Mouse (Mus musculus) liver, embryonic 16.5 days (tissue): ENCODE data around the gene Cby1. TPM values are rescaled to one million over a fixed set of nuclear protein-coding genes. Genes with fewer than 3 reads are reported as not detected.
"Not testable (repeated sequence)": the region's sequence is repeated elsewhere in the genome, so short reads cannot be mapped to it uniquely, and the experiment has no call there.

Experiments
- ATAC-seq: fragments of 200-750 bp; cut with Nextera tagmentation; 2 replicates; pipeline ENCODE4 v1.8.0; 2017; ENCODE audit warnings: low read depth, mild to moderate bottlenecking, moderate number of reproducible peaks, moderate library complexity
- H3K27ac ChIP-seq: fragments of 300-500 bp; sonication (generic); 2 replicates; pipeline ENCODE4 v1.5.1; 2014; ENCODE audit warnings: mild to moderate bottlenecking, low read length
- H3K27me3 ChIP-seq: fragments of 300-500 bp; sonication (generic); 2 replicates; pipeline ENCODE4 v1.6.1; 2014; ENCODE audit warnings: low read depth, low read length, mixed read lengths; ENCODE audit not compliant: control insufficient read depth, insufficient read depth
- H3K36me3 ChIP-seq: fragments of 300-500 bp; sonication (generic); 2 replicates; pipeline ENCODE4 v1.6.1; 2014; ENCODE audit warnings: mild to moderate bottlenecking; ENCODE audit not compliant: control insufficient read depth, insufficient read depth
- H3K4me1 ChIP-seq: fragments of 300-500 bp; sonication (generic); 2 replicates; pipeline ENCODE4 v1.6.1; 2014; ENCODE audit warnings: low read depth, low read length, mixed read lengths; ENCODE audit not compliant: control insufficient read depth
- H3K4me2 ChIP-seq: fragments of 300-500 bp; sonication (generic); 2 replicates; pipeline ENCODE4 v1.6.1; 2014; ENCODE audit warnings: low read depth, low read length, mixed read lengths
- H3K4me3 ChIP-seq: fragments of 300-500 bp; sonication (generic); 2 replicates; pipeline ENCODE4 v1.5.1; 2014; ENCODE audit warnings: low read depth, mild to moderate bottlenecking, low read length
- H3K9ac ChIP-seq: fragments of 300-500 bp; sonication (generic); 2 replicates; pipeline ENCODE4 v1.6.1; 2014; ENCODE audit warnings: low read depth, low read length
- H3K9me3 ChIP-seq: fragments of 300-500 bp; sonication (generic); replicated peaks from 2 replicates; pipeline ENCODE4 v1.6.1; 2016; ENCODE audit warnings: low read length; ENCODE audit not compliant: control insufficient read depth
- WGBS: fragments of 180-500 bp; shearing (Covaris S2); extraction: QIAGEN DNeasy Blood & Tissue Kit; methylation state at CpG from one replicate; pipeline ENCODE4 v1.1.7; 2014; ENCODE audit not compliant: insufficient replicate concordance; 5-methylcytosine and 5-hydroxymethylcytosine counted together
- polyA plus RNA-seq: library from polyadenylated mRNA; unstranded; fragments of >200 nt; fragmentation: Nextera tagmentation; extraction: Ambion mirVana; gene quantifications from 2 replicates; pipeline ENCODE4 v1.2.1, GENCODE M21; 2015

The Cby1 gene
- polyA plus RNA-seq, 1 experiment from 2014 or later: 10.2 TPM

DNA sequence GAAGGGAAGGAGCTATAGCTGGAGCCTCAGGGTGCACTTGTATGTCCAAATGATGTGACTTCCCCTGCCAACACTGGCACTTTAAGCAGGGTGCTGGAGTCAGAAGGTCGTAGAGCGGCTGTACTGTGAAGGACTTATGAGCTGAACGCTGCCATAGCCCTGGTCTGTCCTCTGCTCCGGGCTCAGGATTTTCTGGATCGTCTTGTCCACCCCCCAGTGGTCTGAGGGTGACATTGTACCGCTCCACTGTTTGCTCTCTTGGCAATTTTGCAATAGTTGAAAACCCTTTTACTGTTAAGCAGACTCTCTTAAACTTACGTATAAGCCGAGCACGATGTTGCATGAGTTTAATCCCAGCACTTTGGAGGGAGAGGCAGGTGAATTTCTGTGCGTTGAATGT is 10.2 kb downstream of the Cby1 start:
- 0 out of 2 replicates have a peak overlapping the region, but pooled peaks have one; percentile 12 for H3K27ac ChIP-seq
- ATAC-seq: no peak
- H3K9ac ChIP-seq: no peak overlapping the region
- no peaks in the 10 kb centered on the region for H3K9me3 ChIP-seq
- peaks cover 10% of the 10 kb centered on the region for H3K36me3 ChIP-seq
- no peak overlapping the region for H3K4me2 ChIP-seq
- 68% methylated on average over 10 of the region's 10 CpGs for WGBS
- no peaks in the 10 kb centered on the region for H3K27me3 ChIP-seq
- H3K4me3 ChIP-seq: no peak overlapping the region
- peaks cover 13% of the 10 kb centered on the region for H3K4me1 ChIP-seq

DNA sequence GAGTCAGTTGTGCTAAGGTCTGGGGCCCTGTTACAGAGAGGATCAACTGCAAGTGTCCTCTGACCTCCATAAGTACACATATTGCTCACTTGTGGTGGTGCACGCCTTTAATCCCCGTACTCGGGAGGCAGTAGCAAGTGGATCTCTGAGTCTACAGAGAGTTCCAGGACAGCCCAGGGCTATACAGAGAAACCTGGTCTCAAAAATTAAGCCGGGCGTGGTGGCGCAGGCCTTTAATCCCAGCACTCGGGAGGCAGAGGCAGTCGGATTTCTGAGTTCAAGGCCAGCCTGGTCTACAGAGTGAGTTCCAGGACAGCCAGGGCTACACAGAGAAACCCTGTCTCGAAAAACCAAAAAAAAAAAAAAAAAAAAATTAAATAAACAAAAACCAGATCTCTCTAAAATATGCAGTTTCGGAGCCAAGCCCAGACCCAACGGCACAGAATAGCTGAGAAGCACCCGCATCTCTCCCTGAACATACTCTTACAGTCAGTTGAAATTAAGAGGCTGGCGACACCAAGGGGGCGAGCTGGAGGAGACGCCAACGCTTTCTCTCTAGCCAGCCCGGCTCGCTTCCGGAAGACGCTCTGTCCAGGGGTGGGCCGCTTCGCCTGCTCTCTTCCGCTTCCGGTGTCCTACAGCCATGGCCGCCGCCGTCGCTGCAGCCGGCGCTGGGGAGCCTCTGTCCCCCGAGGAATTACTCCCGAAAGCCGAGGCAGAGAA is 11.4 kb downstream of the Cby1 start, which contains the start of gene Tomm22:
Tomm22 (plus strand) TSS at position 613 of the 723 bp plus-strand sequence.
- WGBS: 14% methylated on average over 33 of the region's 33 CpGs
- peaks cover 22% of the 10 kb centered on the region for H3K36me3 ChIP-seq

DNA sequence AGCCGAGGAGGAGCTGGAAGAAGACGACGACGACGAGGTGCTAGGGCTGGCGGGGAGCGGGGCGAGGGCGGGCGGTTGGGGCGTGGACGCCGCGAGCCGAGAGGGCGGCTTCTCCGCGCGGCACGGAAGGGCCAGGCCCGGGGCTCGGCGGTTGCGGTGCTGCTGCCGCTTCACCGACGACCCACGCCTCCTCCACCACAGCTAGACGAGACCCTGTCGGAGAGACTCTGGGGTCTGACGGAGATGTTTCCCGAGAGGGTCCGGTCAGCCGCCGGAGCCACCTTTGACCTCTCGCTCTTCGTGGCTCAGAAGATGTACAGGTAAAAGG is 11.9 kb downstream of the Cby1 start:
- Histone ChIP-seq H3K27ac (peak overlapping the region; percentile 54), H3K36me3 (peaks cover 24% of the 10 kb centered on the region), H3K4me3 (peak overlapping the region; percentile 74), H3K27me3 (no peaks in the 10 kb centered on the region), H3K9ac (peak overlapping the region; percentile 79), H3K4me1 (peaks cover 13% of the 10 kb centered on the region), H3K9me3 (no peaks in the 10 kb centered on the region), H3K4me2 (peak overlapping the region; percentile 71)
- WGBS: under 1% methylated on average over 34 of the region's 37 CpGs
- peak; percentile 63 for ATAC-seq

More for the DNA sequence above, 11.4 kb downstream of the Cby1 start, which contains the start of gene Tomm22:
- Histone ChIP-seq H3K4me1 (peaks cover 13% of the 10 kb centered on the region), H3K27ac (peak within 1 kb of the TSS; percentile 54), H3K4me2 (peak within 1 kb of the TSS; percentile 71), H3K9me3 (no peaks in the 10 kb centered on the region), H3K9ac (peak within 1 kb of the TSS; percentile 79), H3K4me3 (peak within 1 kb of the TSS; percentile 74), H3K27me3 (no peaks in the 10 kb centered on the region)
- peak; percentile 98 for ATAC-seq

DNA sequence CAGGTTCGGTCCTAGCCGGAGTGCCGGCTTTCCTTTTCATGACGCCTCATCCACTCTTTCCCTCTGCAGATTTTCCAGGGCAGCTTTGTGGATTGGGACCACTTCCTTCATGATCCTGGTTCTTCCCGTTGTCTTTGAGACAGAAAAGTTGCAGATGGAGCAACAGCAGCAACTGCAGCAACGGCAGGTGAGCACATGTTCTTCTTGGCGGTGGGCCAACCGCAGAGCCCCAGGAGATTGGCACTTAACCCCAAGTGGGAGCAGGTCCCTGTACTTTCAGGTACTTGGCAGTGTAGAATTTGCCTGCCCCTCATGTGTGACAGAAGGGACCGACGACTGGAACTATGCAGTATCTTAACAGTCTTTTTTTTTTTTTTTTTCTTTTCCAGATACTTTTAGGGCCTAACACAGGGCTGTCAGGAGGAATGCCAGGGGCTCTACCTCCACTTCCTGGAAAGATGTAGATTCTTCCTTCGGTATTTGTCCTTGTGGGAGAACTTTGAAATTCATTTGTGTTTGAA is 12.9 kb downstream of the Cby1 start:
- H3K27ac ChIP-seq: not testable (repeated sequence)
- peak overlapping the region; percentile 18; the same call in 1 of the 2 replicates for H3K9ac ChIP-seq

DNA sequence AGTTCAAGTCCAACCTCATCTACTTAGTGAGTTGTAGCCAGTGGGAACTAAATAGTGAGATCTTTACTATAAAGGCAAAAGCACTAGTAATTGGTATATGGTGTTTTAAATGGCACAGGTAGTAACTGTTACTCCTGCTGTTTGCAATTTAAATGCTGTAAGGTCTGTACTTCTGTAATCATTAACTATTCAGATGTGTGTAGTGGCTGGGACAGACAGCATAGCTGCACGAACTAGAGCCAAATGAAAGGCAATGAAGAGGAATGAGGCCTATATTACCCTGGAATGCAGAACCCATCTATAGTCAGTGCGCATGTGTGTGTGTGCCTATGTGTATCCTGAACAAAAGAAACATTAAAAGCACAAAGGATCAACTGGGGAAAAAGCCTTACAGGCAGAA is 18.9 kb downstream of the Cby1 start:
- H3K4me2 ChIP-seq: no peak overlapping the region
- ATAC-seq: peak; percentile 34; the same call in 1 of the 2 replicates
- no peak overlapping the region; the same call in 1 of the 2 replicates for H3K9ac ChIP-seq
- H3K4me1 ChIP-seq: peaks cover 28% of the 10 kb centered on the region
- H3K27me3 ChIP-seq: no peaks in the 10 kb centered on the region
- H3K36me3 ChIP-seq: peaks cover 35% of the 10 kb centered on the region
- 76% methylated on average over 2 of the region's 2 CpGs for WGBS
- no peaks in the 10 kb centered on the region for H3K9me3 ChIP-seq
- no peak overlapping the region for H3K4me3 ChIP-seq
- H3K27ac ChIP-seq: no peak overlapping the region; the same call in 1 of the 2 replicates

More for the DNA sequence above, 12.9 kb downstream of the Cby1 start:
- peak overlapping the region; percentile 71 for H3K4me2 ChIP-seq
- WGBS: 73% methylated on average over 11 of the region's 11 CpGs
- peak overlapping the region; percentile 74 for H3K4me3 ChIP-seq
- peaks cover 33% of the 10 kb centered on the region for H3K36me3 ChIP-seq
- H3K4me1 ChIP-seq: peaks cover 13% of the 10 kb centered on the region
- ATAC-seq, H3K27me3 ChIP-seq, H3K9me3 ChIP-seq: not testable (repeated sequence)

DNA sequence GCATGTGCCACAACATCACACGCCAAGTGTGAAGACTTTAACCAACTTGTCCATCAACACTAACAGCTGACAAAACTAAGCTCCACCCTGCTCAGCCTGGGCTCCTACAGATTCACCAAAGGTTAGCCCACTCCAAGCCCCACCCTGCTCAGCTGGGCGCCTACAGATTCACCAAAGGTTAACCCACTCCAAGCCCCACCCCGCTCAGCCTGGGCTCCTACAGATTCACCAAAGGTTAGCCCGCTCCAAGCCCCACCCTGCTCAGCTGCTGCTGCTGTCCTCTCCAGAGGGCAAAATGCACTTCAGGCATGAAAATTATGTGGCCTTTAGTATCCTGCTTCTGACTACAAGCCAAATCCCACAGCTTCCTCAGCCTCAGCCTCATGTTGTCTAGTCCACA is 23.0 kb downstream of the Cby1 start:
- no peak overlapping the region for H3K9ac ChIP-seq
- 61% methylated on average over 4 of the region's 4 CpGs for WGBS
- H3K4me1 ChIP-seq: peaks cover 63% of the 10 kb centered on the region
- H3K9me3 ChIP-seq: no peaks in the 10 kb centered on the region
- peak overlapping the region; percentile 99 for H3K27ac ChIP-seq
- H3K4me2 ChIP-seq: 0 out of 2 replicates have a peak overlapping the region, but pooled peaks have one; percentile 89
- ATAC-seq: peak; percentile 55
- no peak overlapping the region for H3K4me3 ChIP-seq
- H3K27me3 ChIP-seq: no peaks in the 10 kb centered on the region
- peaks cover 2% of the 10 kb centered on the region; the same call in 1 of the 2 replicates for H3K36me3 ChIP-seq

DNA sequence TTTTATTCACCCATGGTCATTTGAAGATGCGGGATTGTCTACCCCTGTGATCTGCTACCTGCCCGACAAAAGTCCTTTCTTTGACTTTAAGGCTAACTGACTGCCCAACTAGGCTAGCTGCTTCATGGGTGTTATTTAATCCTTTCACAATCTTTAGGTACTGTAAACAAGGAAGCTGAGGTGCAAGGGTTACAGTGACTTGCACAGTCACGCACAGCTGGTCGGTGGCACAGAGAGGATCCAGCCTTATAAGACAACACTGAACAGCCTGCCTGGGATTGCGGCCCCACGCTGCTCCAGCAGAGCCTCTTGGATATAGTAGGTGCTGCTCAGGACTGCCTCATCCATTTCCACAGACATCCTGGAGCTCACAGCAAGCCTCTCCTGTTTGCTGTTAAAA is 24.1 kb downstream of the Cby1 start:
- Histone ChIP-seq H3K27ac (peak overlapping the region; percentile 99), H3K9me3 (no peaks in the 10 kb centered on the region), H3K4me2 (peak overlapping the region; percentile 89), H3K4me3 (peak overlapping the region; percentile 92), H3K36me3 (no peaks in the 10 kb centered on the region), H3K9ac (peak overlapping the region; percentile 40), H3K27me3 (no peaks in the 10 kb centered on the region), H3K4me1 (peaks cover 62% of the 10 kb centered on the region)
- peak; percentile 14 for ATAC-seq
- WGBS: 56% methylated on average over 6 of the region's 6 CpGs

DNA sequence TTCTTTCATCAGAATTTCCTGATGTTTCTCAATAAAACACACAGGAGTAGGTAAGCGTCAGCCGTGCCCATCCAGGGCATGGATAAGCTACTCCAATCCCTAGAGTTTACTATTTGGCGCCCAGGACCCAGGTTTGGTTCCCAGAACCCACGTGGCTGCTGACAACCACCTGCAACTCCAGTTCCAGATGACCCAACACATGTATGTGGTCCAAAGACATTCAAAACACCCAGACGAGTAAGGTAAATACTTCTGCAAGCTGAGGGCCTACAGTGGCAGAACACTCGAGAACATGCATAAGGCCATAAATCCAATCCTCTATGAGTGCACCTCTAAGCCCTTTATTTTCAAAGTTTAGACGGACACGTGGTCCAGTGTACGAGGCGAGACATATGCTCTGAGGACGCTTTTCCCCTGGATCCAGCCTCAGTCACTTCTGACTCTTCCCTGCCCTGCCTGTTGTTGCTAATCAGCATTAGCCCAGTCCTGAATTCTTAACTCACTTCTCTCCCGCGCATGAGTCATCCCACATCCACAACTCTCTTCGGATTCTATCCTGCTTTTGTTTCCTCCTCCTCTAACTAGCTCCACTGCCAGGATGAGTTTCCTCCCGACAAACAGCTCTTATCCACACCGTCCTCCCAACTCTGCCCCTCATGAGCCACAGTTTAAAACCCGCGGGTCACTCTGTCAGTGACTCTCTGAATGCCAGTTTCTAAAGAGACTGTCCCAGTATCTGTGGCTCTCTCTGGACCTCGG is 24.9 kb downstream of the Cby1 start:
- WGBS: 49% methylated on average over 19 of the region's 19 CpGs
- peak overlapping the region; percentile 89 for H3K4me2 ChIP-seq
- H3K9ac ChIP-seq: peak overlapping the region; percentile 98
- H3K4me3 ChIP-seq: peak overlapping the region; percentile 92
- no peaks in the 10 kb centered on the region for H3K9me3 ChIP-seq
- no peaks in the 10 kb centered on the region for H3K36me3 ChIP-seq
- peaks cover 64% of the 10 kb centered on the region for H3K4me1 ChIP-seq
- peak overlapping the region; percentile 99 for H3K27ac ChIP-seq
- ATAC-seq: no peak
- H3K27me3 ChIP-seq: no peaks in the 10 kb centered on the region
